Mouse (Mus musculus): Measurements from ENCODE around the gene Galnt17. TPM values are rescaled to one million over a fixed set of nuclear protein-coding genes. Genes with fewer than 3 reads are reported as not detected.
A peak's percentile ranks its signal among the peaks of the same experiment; 100 is the strongest.

The Galnt17 gene
- polyA plus RNA-seq, 1 experiment from 2014 or later, result 3.6 TPM

DNA sequence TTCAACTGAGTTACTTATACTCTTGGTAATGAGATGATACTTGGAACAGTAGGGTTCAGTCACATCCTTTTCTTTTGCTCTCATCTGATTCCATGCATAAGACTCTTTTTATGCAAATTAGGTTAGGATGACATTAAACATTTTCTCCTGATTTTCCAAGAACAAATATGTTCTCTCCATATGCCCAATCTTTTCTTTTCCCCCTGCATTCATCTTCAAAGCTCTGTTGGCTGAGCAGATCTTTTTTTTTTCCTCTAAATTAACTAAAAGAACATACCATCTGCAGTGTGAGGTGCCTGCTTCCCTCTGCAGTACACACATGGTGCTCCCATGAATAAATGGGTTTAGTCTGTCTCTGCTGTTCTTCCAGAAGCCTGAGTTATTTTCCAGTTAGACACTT is 173.5 kb downstream of the Galnt17 start:
- H3K27ac ChIP-seq (ENCODE audit: low read depth, low read length), result peak overlapping the region; percentile 29; the same call in 1 of the 2 replicates
- H3K4me2 ChIP-seq (ENCODE audit: low read length), result no peak overlapping the region
- no peaks in the 10 kb centered on the region for H3K4me1 ChIP-seq (ENCODE audit: control insufficient read depth, insufficient read depth, low read length)
- peak; percentile 54; the same call in 1 of the 2 replicates for ATAC-seq
- no peaks in the 10 kb centered on the region for H3K27me3 ChIP-seq (replicated peaks; ENCODE audit: control insufficient read depth, insufficient read depth, low read length)
- no peak overlapping the region for H3K4me3 ChIP-seq (ENCODE audit: low read depth, low read length)
- H3K9me3 ChIP-seq (replicated peaks; ENCODE audit: control insufficient read depth, low read length), result 0 out of 2 replicates have a peak, but pooled peaks cover 4% of the 10 kb centered on the region
- no peaks in the 10 kb centered on the region for H3K36me3 ChIP-seq (ENCODE audit: control insufficient read depth, insufficient read depth, low read length)
- peak; percentile 71 for DNase-seq (ENCODE audit: low spot score)
- H3K9ac ChIP-seq (ENCODE audit: low read length), result no peak overlapping the region

DNA sequence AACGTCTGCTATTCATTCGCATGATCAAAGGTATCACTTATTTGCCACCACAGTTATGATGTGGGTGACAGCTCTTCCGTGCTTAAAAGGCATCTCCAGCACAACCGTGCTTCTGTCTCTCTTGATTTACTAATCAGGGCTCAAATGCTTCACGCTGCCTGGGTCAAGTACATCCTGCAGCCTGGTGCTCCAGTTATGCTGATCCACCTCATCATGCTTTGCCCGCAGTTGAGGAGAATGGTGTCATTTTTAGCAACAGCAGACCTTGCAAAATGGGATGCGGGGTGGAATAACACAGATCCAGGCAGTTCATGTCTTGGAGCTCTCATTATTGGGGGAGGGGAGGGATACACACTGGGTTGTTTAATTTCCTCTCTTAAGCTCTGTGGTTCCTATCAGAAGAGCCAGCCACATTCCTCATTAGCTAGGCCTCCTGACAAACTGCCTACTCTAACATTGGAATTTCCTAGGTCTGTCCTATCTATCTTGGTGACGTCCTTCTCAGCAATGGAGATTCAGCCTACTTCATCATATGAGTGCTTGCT is 187.9 kb downstream of the Galnt17 start:
- Histone ChIP-seq H3K9ac (ENCODE audit: low read length) (no peak overlapping the region), H3K4me1 (ENCODE audit: control insufficient read depth, insufficient read depth, low read length) (no peaks in the 10 kb centered on the region), H3K36me3 (ENCODE audit: control insufficient read depth, insufficient read depth, low read length) (no peaks in the 10 kb centered on the region), H3K27me3 (replicated peaks; ENCODE audit: control insufficient read depth, insufficient read depth, low read length) (no peaks in the 10 kb centered on the region), H3K4me2 (ENCODE audit: low read length) (no peak overlapping the region), H3K4me3 (ENCODE audit: low read depth, low read length) (no peak overlapping the region), H3K9me3 (replicated peaks; ENCODE audit: control insufficient read depth, low read length) (no peaks in the 10 kb centered on the region), H3K27ac (ENCODE audit: low read depth, low read length) (no peak overlapping the region)
- WGBS, result 88% methylated on average over 8 of the region's 8 CpGs
- DNase-seq (ENCODE audit: low spot score), result no peak
- ATAC-seq, result no peak

DNA sequence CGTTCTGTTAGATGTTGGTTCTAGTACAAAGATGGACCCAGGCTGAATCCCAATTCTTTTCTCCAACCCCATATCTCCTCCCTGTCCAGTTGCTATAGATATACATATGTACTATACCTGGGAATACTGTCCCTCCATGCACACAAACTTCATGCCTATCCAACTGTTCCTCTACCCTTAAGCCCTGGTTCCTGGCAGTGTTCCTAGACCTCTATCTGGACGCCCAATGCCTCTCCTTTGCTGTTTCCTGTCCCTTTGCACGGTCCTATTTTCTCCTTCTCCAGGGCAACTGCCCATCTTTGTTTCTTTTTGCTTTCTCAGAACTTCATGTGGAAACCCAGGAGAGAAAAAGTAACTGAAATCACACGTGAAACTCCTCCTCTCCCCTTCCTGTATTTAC is 188.4 kb downstream of the Galnt17 start:
- no peaks in the 10 kb centered on the region for H3K9me3 ChIP-seq (replicated peaks; ENCODE audit: control insufficient read depth, low read length)
- no peak overlapping the region for H3K4me3 ChIP-seq (ENCODE audit: low read depth, low read length)
- no peak overlapping the region for H3K4me2 ChIP-seq (ENCODE audit: low read length)
- H3K27ac ChIP-seq (ENCODE audit: low read depth, low read length), result no peak overlapping the region
- H3K27me3 ChIP-seq (replicated peaks; ENCODE audit: control insufficient read depth, insufficient read depth, low read length), result no peaks in the 10 kb centered on the region
- H3K4me1 ChIP-seq (ENCODE audit: control insufficient read depth, insufficient read depth, low read length), result no peaks in the 10 kb centered on the region
- ATAC-seq (no peak), DNase-seq (ENCODE audit: low spot score) (no peak)
- no peak overlapping the region for H3K9ac ChIP-seq (ENCODE audit: low read length)
- H3K36me3 ChIP-seq (ENCODE audit: control insufficient read depth, insufficient read depth, low read length), result no peaks in the 10 kb centered on the region
- 88% methylated on average over 4 of the region's 4 CpGs for WGBS

DNA sequence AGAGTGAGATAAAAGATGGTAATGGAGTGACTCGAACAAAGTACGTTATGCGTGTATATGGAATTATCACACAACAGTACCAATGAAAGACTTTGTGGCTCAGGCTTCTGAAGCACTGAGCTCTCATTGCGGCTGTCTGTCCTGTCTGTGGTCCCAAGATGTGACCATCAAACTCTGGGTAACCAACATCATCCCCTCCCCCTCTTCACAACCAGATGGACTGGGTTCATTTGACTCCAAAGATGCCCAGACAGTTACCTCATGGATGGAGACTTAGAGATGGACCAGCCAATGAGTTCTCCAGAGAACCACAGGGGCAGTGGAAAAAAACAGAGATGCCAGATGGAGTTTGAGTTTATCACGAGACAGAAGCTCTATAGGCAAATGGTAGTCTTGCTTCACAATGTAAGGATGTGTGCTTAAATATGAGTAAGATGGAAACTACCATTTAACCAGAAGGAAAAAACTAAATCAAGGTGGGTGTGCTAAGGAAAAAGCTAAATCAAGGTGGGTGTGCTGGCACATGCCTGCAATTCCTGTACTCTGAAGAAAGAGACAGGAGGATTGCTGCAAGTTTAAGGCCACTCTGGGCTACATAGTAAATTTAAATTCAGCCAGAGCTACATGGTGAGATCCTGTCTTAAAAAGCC is 190.8 kb downstream of the Galnt17 start:
- 90% methylated on average over 5 of the region's 5 CpGs for WGBS
- DNase-seq (ENCODE audit: low spot score), result no peak

DNA sequence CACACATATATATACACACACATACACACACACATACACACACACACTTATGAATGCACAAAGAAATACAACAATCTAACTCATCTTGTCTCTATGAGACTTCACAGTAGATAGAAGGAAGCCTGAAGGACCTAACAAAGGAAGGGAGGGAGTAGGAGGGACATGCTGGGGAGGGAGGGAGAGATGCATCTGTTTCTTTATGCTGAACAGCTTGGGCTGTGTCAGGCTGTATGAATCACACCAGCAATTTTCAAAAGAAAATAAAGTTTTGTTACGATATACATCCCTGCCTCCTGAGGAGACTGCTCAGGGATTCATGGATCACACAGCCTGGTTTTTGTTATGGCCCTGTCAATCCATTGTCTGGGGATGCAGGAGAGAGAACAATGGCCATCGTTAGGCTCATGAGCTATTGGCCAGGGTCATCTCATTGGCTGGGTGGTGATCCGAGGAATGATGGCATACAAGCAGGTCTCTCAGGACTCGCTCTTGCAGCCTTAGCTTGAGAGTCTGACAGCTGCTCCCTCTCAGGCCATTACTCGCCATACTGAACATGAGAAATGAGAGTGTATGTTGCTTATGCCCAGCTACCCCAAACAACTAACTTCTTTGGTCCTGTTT is 194.3 kb downstream of the Galnt17 start:
- Histone ChIP-seq H3K36me3 (ENCODE audit: control insufficient read depth, insufficient read depth, low read length) (no peaks in the 10 kb centered on the region; the same call in 1 of the 2 replicates), H3K4me1 (ENCODE audit: control insufficient read depth, insufficient read depth, low read length) (no peaks in the 10 kb centered on the region), H3K27me3 (replicated peaks; ENCODE audit: control insufficient read depth, insufficient read depth, low read length) (no peaks in the 10 kb centered on the region), H3K4me2 (ENCODE audit: low read length) (no peak overlapping the region), H3K9ac (ENCODE audit: low read length) (no peak overlapping the region), H3K9me3 (replicated peaks; ENCODE audit: control insufficient read depth, low read length) (no peaks in the 10 kb centered on the region), H3K4me3 (ENCODE audit: low read depth, low read length) (no peak overlapping the region), H3K27ac (ENCODE audit: low read depth, low read length) (no peak overlapping the region)
- ATAC-seq (no peak), DNase-seq (ENCODE audit: low spot score) (peak; percentile 25)
- 53% methylated on average over 5 of the region's 5 CpGs for WGBS

More for the DNA sequence above, 190.8 kb downstream of the Galnt17 start:
- Histone ChIP-seq H3K4me3 (ENCODE audit: low read depth, low read length) (no peak overlapping the region), H3K4me1 (ENCODE audit: control insufficient read depth, insufficient read depth, low read length) (no peaks in the 10 kb centered on the region), H3K9me3 (replicated peaks; ENCODE audit: control insufficient read depth, low read length) (no peaks in the 10 kb centered on the region), H3K36me3 (ENCODE audit: control insufficient read depth, insufficient read depth, low read length) (no peaks in the 10 kb centered on the region), H3K27ac (ENCODE audit: low read depth, low read length) (no peak overlapping the region), H3K27me3 (replicated peaks; ENCODE audit: control insufficient read depth, insufficient read depth, low read length) (no peaks in the 10 kb centered on the region), H3K4me2 (ENCODE audit: low read length) (no peak overlapping the region), H3K9ac (ENCODE audit: low read length) (no peak overlapping the region)
- no peak for ATAC-seq

DNA sequence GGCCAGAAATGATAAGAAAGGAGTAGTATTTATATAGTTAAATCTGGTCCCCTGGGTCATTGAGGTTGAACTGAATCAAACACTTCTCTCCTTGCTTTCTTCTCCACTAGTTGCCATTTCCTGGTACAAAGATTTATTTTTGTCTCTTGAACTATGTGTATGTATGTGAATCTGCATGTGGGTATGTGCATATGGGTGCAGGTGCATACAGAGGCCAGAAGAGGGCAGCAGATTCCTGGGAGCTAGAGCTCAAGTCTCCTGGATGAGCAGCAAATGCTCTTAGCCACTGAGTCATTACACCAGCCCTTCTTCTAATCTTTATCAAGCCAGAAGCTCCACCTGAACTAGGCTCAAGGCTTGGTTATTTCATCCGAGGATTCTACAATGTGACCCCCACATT is 201.1 kb downstream of the Galnt17 start:
- Histone ChIP-seq H3K9me3 (replicated peaks; ENCODE audit: control insufficient read depth, low read length) (peaks cover 5% of the 10 kb centered on the region; the same call in 1 of the 2 replicates), H3K27ac (ENCODE audit: low read depth, low read length) (no peak overlapping the region), H3K9ac (ENCODE audit: low read length) (no peak overlapping the region), H3K36me3 (ENCODE audit: control insufficient read depth, insufficient read depth, low read length) (no peaks in the 10 kb centered on the region; the same call in 1 of the 2 replicates), H3K4me3 (ENCODE audit: low read depth, low read length) (no peak overlapping the region), H3K4me1 (ENCODE audit: control insufficient read depth, insufficient read depth, low read length) (no peaks in the 10 kb centered on the region), H3K27me3 (replicated peaks; ENCODE audit: control insufficient read depth, insufficient read depth, low read length) (no peaks in the 10 kb centered on the region), H3K4me2 (ENCODE audit: low read length) (no peak overlapping the region)
- DNase-seq (ENCODE audit: low spot score), result no peak
- no peak for ATAC-seq
- 97% methylated on average over 1 of the region's 1 CpGs for WGBS

DNA sequence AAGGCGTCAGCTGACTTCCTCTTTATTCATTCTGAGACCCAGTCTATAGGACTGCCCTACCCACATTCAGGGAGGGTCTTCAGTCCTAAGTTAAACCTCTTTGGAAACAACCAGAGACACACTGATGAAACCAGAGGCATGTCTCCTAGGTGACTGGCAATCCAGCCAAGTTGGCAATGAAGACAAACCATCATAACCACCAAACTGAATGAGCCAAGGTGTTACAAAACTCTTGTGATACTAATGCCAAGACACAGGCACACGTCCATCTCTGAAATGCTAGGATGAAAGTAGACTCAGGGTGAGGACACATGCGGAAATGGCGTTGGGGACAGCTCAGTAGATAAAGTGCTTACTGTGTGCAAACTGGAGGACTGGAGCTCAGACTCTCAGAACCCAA is 211.5 kb downstream of the Galnt17 start:
- Histone ChIP-seq H3K36me3 (ENCODE audit: control insufficient read depth, insufficient read depth, low read length) (no peaks in the 10 kb centered on the region), H3K9ac (ENCODE audit: low read length) (no peak overlapping the region), H3K9me3 (replicated peaks; ENCODE audit: control insufficient read depth, low read length) (peaks cover 8% of the 10 kb centered on the region; the same call in 1 of the 2 replicates), H3K27me3 (replicated peaks; ENCODE audit: control insufficient read depth, insufficient read depth, low read length) (no peaks in the 10 kb centered on the region), H3K27ac (ENCODE audit: low read depth, low read length) (no peak overlapping the region), H3K4me2 (ENCODE audit: low read length) (no peak overlapping the region), H3K4me1 (ENCODE audit: control insufficient read depth, insufficient read depth, low read length) (no peaks in the 10 kb centered on the region; the same call in 1 of the 2 replicates), H3K4me3 (ENCODE audit: low read depth, low read length) (no peak overlapping the region)
- WGBS, result 90% methylated on average over 4 of the region's 4 CpGs
- DNase-seq (ENCODE audit: low spot score) (no peak), ATAC-seq (no peak)

DNA sequence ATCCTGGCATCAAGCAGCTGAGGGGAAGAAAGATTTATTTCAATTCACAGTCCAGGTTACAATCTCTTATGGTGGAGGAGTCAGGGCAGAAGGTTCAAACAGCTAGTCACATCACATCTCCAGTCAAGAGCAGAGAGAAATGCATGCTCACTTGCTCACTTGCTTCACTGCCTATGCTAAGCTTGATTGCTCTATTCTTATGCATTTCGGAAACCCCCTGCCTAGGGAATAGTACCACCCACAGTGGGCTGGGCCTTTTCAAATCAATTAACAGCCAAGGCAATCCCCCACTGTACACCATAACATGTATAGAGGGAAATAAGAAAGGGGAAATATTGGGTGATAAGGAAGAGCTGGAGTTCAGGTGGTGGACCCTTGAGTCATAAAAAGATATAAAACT is 212.7 kb downstream of the Galnt17 start:
- ATAC-seq (no peak), DNase-seq (ENCODE audit: low spot score) (no peak)
- no peaks in the 10 kb centered on the region; the same call in 1 of the 2 replicates for H3K4me1 ChIP-seq (ENCODE audit: control insufficient read depth, insufficient read depth, low read length)

DNA sequence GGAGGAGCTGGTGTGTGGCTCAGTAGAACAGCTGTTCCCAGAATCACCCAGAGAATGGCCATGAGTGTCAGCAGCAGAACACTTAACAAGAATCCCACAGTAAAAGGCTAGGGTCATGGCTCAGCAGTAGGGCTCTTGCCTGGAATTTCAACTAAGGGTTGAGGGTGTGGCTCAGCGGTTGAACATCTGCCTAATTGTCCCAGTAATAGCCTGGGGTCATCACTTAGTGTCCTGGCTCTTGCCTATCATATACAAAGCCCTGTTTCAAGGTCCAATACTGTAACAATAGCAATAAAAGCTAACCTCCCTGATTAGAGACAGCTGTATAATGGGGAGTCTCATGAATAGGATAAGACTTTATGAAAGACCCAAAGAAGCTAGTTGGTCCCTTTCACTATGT is 213.5 kb downstream of the Galnt17 start:
- Histone ChIP-seq H3K4me3 (ENCODE audit: low read depth, low read length) (no peak overlapping the region), H3K27ac (ENCODE audit: low read depth, low read length) (peak overlapping the region; percentile 1; the same call in 1 of the 2 replicates), H3K9me3 (replicated peaks; ENCODE audit: control insufficient read depth, low read length) (peaks cover 8% of the 10 kb centered on the region; the same call in 1 of the 2 replicates), H3K36me3 (ENCODE audit: control insufficient read depth, insufficient read depth, low read length) (no peaks in the 10 kb centered on the region), H3K4me2 (ENCODE audit: low read length) (no peak overlapping the region), H3K9ac (ENCODE audit: low read length) (no peak overlapping the region), H3K27me3 (replicated peaks; ENCODE audit: control insufficient read depth, insufficient read depth, low read length) (no peaks in the 10 kb centered on the region), H3K4me1 (ENCODE audit: control insufficient read depth, insufficient read depth, low read length) (peaks cover 2% of the 10 kb centered on the region; the same call in 1 of the 2 replicates)
- ATAC-seq (no peak), DNase-seq (ENCODE audit: low spot score) (no peak)
- 48% methylated on average over 1 of the region's 1 CpGs for WGBS

More for the DNA sequence above, 212.7 kb downstream of the Galnt17 start:
- Histone ChIP-seq H3K4me2 (ENCODE audit: low read length) (no peak overlapping the region), H3K4me3 (ENCODE audit: low read depth, low read length) (no peak overlapping the region), H3K27ac (ENCODE audit: low read depth, low read length) (no peak overlapping the region), H3K36me3 (ENCODE audit: control insufficient read depth, insufficient read depth, low read length) (no peaks in the 10 kb centered on the region), H3K27me3 (replicated peaks; ENCODE audit: control insufficient read depth, insufficient read depth, low read length) (no peaks in the 10 kb centered on the region), H3K9me3 (replicated peaks; ENCODE audit: control insufficient read depth, low read length) (peaks cover 8% of the 10 kb centered on the region; the same call in 1 of the 2 replicates), H3K9ac (ENCODE audit: low read length) (no peak overlapping the region)
- WGBS, result 90% methylated on average over 1 of the region's 1 CpGs
